Mouse (Mus musculus) embryonic fibroblast, embryonic 13.5 days (primary cell): Measurements from ENCODE around the gene Mfsd4a.

Experiments used
- CTCF ChIP-seq: IDR thresholded peaks from 2 replicates; pipeline ENCODE4 v1.5.1; 2011; ENCODE audit warnings: mild to moderate bottlenecking, control low read depth, low read length, moderate library complexity, borderline replicate concordance; ENCODE audit not compliant: insufficient read depth
- POLR2A ChIP-seq: IDR thresholded peaks from 2 replicates; pipeline ENCODE4 v1.6.1; 2011; ENCODE audit warnings: low read depth, mild to moderate bottlenecking, control low read depth, low read length, moderate library complexity

DNA sequence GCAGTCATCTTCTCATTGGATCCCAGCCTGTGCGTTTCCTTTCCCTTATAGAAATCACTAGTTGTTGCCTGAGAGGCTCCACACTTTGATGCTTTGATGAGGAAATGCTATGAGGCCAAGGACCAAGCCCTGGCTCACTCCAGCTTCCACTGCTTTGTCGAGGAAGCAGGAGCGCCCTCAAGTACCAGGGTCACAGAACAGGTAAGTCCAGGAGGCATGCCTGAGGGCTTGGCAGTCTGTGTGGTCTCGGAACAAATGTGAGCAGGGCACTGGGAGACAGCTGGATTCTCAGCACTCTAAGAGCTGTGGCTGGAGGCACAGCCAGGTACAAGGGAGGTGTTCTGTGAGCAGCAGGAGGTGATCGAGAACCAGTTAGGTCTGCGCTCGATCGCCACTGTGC is 44.6 kb upstream of the Mfsd4a start:
- no peak for TF ChIP-seq POLR2A
- TF ChIP-seq CTCF: no peak
